Mouse (Mus musculus) midbrain, embryonic 11.5 days (tissue): Measurements from ENCODE around the gene Gm10309. TPM values are rescaled to one million over a fixed set of nuclear protein-coding genes. Genes with fewer than 3 reads are reported as not detected.

Experiments
- ATAC-seq: fragments of 200-750 bp; cut with Nextera tagmentation; 2 replicates; pipeline ENCODE4 v1.8.0; 2017; ENCODE audit warnings: moderate TSS enrichment, moderate library complexity; ENCODE audit not compliant: low FRiP score
- DNase-seq: peaks from one replicate; pipeline ENCODE4 v3.0.0; 2015; ENCODE audit warnings: low spot score; ENCODE audit errors: missing footprints
- H3K27ac ChIP-seq: fragments of 300-500 bp; sonication (generic); 2 replicates; pipeline ENCODE4 v1.5.1; 2014; ENCODE audit warnings: low read depth, low read length
- H3K27me3 ChIP-seq: fragments of 300-500 bp; sonication (generic); 2 replicates; pipeline ENCODE4 v1.6.1; 2014; ENCODE audit warnings: mild to moderate bottlenecking, low read length, moderate library complexity, mixed read lengths; ENCODE audit not compliant: control insufficient read depth, insufficient read depth
- H3K36me3 ChIP-seq: fragments of 300-500 bp; sonication (generic); 2 replicates; pipeline ENCODE4 v1.6.1; 2014; ENCODE audit warnings: mild to moderate bottlenecking, low read length, moderate library complexity, mixed read lengths; ENCODE audit not compliant: control insufficient read depth, insufficient read depth
- H3K4me1 ChIP-seq: fragments of 300-500 bp; sonication (generic); 2 replicates; pipeline ENCODE4 v1.6.1; 2014; ENCODE audit warnings: low read length; ENCODE audit not compliant: control insufficient read depth, insufficient read depth
- H3K4me2 ChIP-seq: fragments of 300-500 bp; sonication (generic); 2 replicates; pipeline ENCODE4 v1.6.1; 2014; ENCODE audit warnings: mild to moderate bottlenecking, moderate library complexity
- H3K4me3 ChIP-seq: fragments of 300-500 bp; sonication (generic); 2 replicates; pipeline ENCODE4 v1.5.1; 2014; ENCODE audit warnings: low read depth, low read length
- H3K9ac ChIP-seq: fragments of 300-500 bp; sonication (generic); 2 replicates; pipeline ENCODE4 v1.6.1; 2014; ENCODE audit warnings: low read length
- H3K9me3 ChIP-seq: fragments of 300-500 bp; sonication (generic); 2 replicates; pipeline ENCODE4 v1.6.1; 2016; ENCODE audit warnings: low read length; ENCODE audit not compliant: control insufficient read depth
- WGBS: fragments of 180-500 bp; shearing (Covaris S2); extraction: QIAGEN DNeasy Blood & Tissue Kit; methylation state at CpG from one replicate; pipeline ENCODE4 v1.1.7; 2014; 5-methylcytosine and 5-hydroxymethylcytosine counted together
- polyA plus RNA-seq: library from polyadenylated mRNA; unstranded; fragments of >200 nt; fragmentation: Nextera tagmentation; extraction: Ambion mirVana; gene quantifications from 2 replicates; pipeline ENCODE4 v1.2.1, GENCODE M21; 2014

Gm10309 gene
- polyA plus RNA-seq, 1 experiment from 2014 or later: not detected

DNA sequence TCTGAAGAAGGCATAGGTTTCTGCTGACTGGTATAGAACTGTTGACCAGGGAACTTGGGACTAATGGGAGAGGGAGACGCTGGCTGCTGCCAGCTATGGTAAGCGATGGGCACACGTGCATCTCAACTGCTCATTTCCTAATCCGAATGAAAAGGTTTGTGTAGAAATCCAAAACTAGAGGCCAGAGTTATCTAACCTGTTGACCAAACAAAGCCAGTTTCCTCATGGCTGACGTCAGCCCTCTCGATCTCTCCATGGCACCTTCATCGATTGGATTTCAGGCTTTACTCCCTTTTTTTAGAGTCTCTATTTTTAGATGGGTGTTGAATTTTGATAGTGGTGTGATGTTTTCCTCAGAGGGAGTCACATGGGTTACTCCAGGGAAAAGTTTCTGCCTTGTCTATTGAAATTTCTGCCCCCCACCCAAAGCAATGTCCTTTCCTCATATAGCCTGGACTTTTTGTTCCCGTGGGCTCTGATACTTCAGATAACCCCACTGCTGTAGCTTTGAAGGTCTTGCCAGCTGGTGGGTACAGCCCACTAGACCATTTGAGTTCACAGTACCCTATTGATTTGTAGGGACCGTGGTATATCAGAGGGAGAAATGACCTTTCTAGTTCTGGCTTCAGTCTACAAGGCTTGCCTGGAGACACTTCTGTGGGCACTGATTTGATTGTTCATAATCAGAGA lies 1.7 kb downstream of the Gm10309 start:
- H3K4me2 ChIP-seq: no peak overlapping the region
- no peaks in the 10 kb centered on the region for H3K4me1 ChIP-seq
- H3K9ac ChIP-seq: no peak overlapping the region
- no peak for DNase-seq
- ATAC-seq: no peak
- H3K27ac ChIP-seq: no peak overlapping the region
- H3K4me3 ChIP-seq: no peak overlapping the region
- H3K36me3 ChIP-seq: no peaks in the 10 kb centered on the region
- no peaks in the 10 kb centered on the region for H3K27me3 ChIP-seq
- WGBS: 94% methylated on average over 9 of the region's 9 CpGs
- H3K9me3 ChIP-seq: no peaks in the 10 kb centered on the region

DNA sequence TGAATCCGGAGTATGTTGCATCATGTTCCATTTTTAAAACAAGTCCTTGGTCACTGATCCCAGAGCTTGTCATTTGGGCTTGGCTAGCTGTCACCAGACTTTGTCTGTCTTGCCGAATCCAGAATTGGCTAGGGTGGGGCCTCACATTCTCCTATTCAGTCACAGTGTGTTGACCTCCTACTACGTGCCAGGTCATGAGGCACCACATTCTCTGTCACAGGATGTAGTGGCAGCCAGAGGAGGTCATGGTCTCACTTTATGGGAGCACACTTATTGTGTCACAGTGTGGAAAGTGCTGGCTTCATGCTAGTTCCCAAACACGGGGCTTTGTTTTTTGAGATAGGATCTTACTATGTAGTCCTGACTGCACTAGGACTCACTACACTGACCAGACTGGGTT lies 3.6 kb downstream of the Gm10309 start:
- DNase-seq: no peak
- Histone ChIP-seq H3K9ac (no peak overlapping the region), H3K9me3 (no peaks in the 10 kb centered on the region), H3K4me1 (no peaks in the 10 kb centered on the region), H3K4me3 (no peak overlapping the region), H3K27ac (no peak overlapping the region), H3K36me3 (no peaks in the 10 kb centered on the region), H3K27me3 (no peaks in the 10 kb centered on the region), H3K4me2 (no peak overlapping the region)
- ATAC-seq: no peak
- WGBS: 92% methylated on average over 4 of the region's 4 CpGs

- WGBS: 77% methylated on average over 15 of the region's 15 CpGs
- DNase-seq: no peak
These were observed 5.5 kb downstream of the Gm10309 start for GRCm38 (mm10) chr17:86499359-86500045.

GRCm38 (mm10) chr17:86497302-86497701 lies 7.7 kb downstream of the Gm10309 start:
- H3K9me3 ChIP-seq: no peaks in the 10 kb centered on the region
- no peaks in the 10 kb centered on the region for H3K4me1 ChIP-seq
- no peaks in the 10 kb centered on the region for H3K36me3 ChIP-seq
- ATAC-seq (no peak), DNase-seq (no peak)
- H3K4me2 ChIP-seq: no peak overlapping the region
- H3K27ac ChIP-seq: no peak overlapping the region
- no peaks in the 10 kb centered on the region for H3K27me3 ChIP-seq
- 86% methylated on average over 4 of the region's 4 CpGs for WGBS
- no peak overlapping the region for H3K9ac ChIP-seq
- H3K4me3 ChIP-seq: no peak overlapping the region

More at GRCm38 (mm10) chr17:86499359-86500045, 5.5 kb downstream of the Gm10309 start:
- no peaks in the 10 kb centered on the region for H3K9me3 ChIP-seq
- no peak overlapping the region for H3K27ac ChIP-seq
- H3K4me3 ChIP-seq: no peak overlapping the region
- no peak for ATAC-seq
- no peaks in the 10 kb centered on the region for H3K27me3 ChIP-seq
- H3K36me3 ChIP-seq: no peaks in the 10 kb centered on the region
- H3K4me2 ChIP-seq: no peak overlapping the region
- no peak overlapping the region for H3K9ac ChIP-seq
- no peaks in the 10 kb centered on the region for H3K4me1 ChIP-seq

DNA sequence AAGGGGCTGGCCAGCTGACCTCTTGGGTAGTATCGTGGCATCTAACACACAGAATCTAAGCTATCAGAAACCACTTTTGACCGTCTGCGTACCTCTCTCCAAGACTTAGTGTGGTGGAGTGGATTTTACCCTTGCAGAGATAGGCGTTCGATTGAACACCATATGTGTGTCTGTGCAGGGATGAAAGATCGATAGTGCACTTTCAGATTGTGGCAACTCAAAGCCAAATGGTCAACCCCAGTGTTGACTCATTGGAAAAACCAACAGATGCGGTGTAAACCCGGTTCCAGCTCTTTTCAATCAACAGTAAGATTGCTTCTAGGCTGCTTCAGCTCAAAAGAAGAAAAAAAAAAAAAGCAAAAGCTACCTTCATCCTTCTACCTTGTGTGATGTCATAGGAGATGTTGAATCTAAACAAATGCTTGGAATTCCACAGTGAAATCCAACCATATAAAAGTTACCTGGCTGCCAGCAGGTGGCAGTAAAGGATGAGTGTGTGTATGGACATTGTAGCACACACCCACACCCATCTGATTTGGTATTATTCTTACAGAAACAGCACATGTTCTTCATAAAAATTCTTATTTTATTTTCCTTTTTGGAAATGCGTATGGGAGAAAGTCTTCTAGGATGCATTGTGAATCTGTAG lies 8.8 kb downstream of the Gm10309 start:
- no peaks in the 10 kb centered on the region for H3K27me3 ChIP-seq
- H3K4me2 ChIP-seq: no peak overlapping the region

GRCm38 (mm10) chr17:86494895-86495294 lies 10.1 kb downstream of the Gm10309 start:
- Histone ChIP-seq H3K4me1 (no peaks in the 10 kb centered on the region), H3K36me3 (no peaks in the 10 kb centered on the region), H3K4me3 (no peak overlapping the region), H3K27me3 (no peaks in the 10 kb centered on the region), H3K4me2 (no peak overlapping the region), H3K9ac (no peak overlapping the region), H3K9me3 (no peaks in the 10 kb centered on the region), H3K27ac (no peak overlapping the region)
- DNase-seq: no peak
- no peak for ATAC-seq
- WGBS: 73% methylated on average over 6 of the region's 6 CpGs

More for the DNA sequence above, 8.8 kb downstream of the Gm10309 start:
- no peaks in the 10 kb centered on the region for H3K36me3 ChIP-seq
- H3K27ac ChIP-seq: no peak overlapping the region
- DNase-seq (no peak), ATAC-seq (no peak)
- no peaks in the 10 kb centered on the region for H3K9me3 ChIP-seq
- H3K4me1 ChIP-seq: no peaks in the 10 kb centered on the region
- H3K9ac ChIP-seq: no peak overlapping the region
- no peak overlapping the region for H3K4me3 ChIP-seq
- 86% methylated on average over 9 of the region's 9 CpGs for WGBS

DNA sequence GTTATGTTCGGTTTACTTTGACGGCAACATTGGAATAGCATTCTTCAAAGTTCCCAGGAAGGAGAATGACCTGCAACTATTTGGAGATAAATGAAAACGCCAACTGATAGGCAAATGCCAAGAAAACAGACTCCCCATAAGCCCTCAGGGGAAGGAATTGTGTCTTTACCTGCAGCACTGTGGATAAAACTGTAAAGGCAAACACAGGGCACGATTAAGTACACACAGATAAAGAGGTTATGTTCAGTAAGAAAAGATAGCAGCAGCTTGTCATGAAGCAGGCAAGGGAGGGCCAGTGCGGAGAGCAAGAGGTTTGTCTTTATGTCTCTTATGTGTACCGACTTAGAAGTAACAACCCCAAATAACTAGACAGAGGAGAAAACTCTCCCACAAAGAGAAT lies 10.5 kb downstream of the Gm10309 start:
- Histone ChIP-seq H3K9ac (no peak overlapping the region), H3K36me3 (no peaks in the 10 kb centered on the region), H3K27ac (no peak overlapping the region), H3K9me3 (no peaks in the 10 kb centered on the region), H3K4me2 (no peak overlapping the region), H3K4me1 (no peaks in the 10 kb centered on the region), H3K4me3 (no peak overlapping the region), H3K27me3 (no peaks in the 10 kb centered on the region)
- ATAC-seq (no peak), DNase-seq (no peak)
- WGBS: 90% methylated on average over 6 of the region's 6 CpGs

DNA sequence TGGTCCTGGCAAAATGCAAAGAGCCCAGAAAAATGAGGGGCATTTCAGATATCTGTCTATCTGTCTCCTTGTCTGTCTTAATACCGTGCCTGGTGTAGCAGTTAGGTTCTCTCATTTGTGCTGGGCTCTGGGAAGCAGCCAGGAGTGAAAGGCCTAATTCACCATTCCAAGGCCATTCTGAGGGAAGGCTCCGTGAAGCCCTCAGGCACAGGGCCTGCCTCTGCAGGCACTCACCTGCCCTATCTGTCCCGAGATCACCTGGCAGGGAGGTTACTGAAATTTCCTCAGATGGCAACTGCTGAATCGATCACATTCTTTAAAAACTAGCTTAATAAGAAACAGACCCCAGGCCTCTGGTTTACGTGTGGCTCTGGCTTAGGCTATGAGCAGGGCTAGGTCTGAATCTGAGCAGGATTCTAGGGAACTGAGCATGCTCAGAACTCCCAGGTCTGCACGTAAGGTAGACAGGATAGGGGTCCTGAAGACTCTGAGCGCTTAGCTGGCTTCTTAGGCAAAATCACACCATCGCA lies 11.1 kb downstream of the Gm10309 start:
- H3K27ac ChIP-seq: no peak overlapping the region
- DNase-seq (no peak), ATAC-seq (no peak)
- no peaks in the 10 kb centered on the region for H3K27me3 ChIP-seq
- no peak overlapping the region for H3K9ac ChIP-seq
- H3K4me2 ChIP-seq: no peak overlapping the region
- no peaks in the 10 kb centered on the region for H3K9me3 ChIP-seq
- no peak overlapping the region for H3K4me3 ChIP-seq
- WGBS: 87% methylated on average over 8 of the region's 8 CpGs
- no peaks in the 10 kb centered on the region for H3K36me3 ChIP-seq
- H3K4me1 ChIP-seq: no peaks in the 10 kb centered on the region

GRCm38 (mm10) chr17:86492376-86492775 lies 12.7 kb downstream of the Gm10309 start:
- DNase-seq (no peak), ATAC-seq (no peak)
- WGBS: 86% methylated on average over 7 of the region's 7 CpGs
- H3K4me3 ChIP-seq: no peak overlapping the region
- no peaks in the 10 kb centered on the region for H3K27me3 ChIP-seq
- H3K4me1 ChIP-seq: no peaks in the 10 kb centered on the region
- H3K9ac ChIP-seq: no peak overlapping the region
- no peak overlapping the region for H3K27ac ChIP-seq
- no peaks in the 10 kb centered on the region for H3K36me3 ChIP-seq
- no peaks in the 10 kb centered on the region for H3K9me3 ChIP-seq
- H3K4me2 ChIP-seq: no peak overlapping the region
